In genomic region chr10:75789841-75790240, GRCm38 (mm10) we compare ENCODE assay signal across 19 mouse cellular contexts. TPM values are rescaled to one million over a fixed set of nuclear protein-coding genes. Genes with fewer than 3 reads are reported as not detected.
DNase-seq lines count a peak whose midpoint lies in the region; ATAC-seq and TF ChIP-seq lines count a peak whose summit lies in the region.
"Had no signal": no experiment of that assay in that cellular context is flagged by ENCODE, and none has a peak within 500 bp of the region (broad histone marks: within the 10 kb centered on the region; RNA-seq: fewer than 3 reads in every experiment).

No protein-coding gene starts in this region.

- H3K4me2 ChIP-seq in liver, postnatal 0 days (ENCODE audit: low read depth, low read length): no peak overlapping the region

- no peak overlapping the region for H3K9ac ChIP-seq in liver, postnatal 0 days (replicated peaks)

- H3K9me3 ChIP-seq in liver, postnatal 0 days (ENCODE audit: low read length): no peaks in the 10 kb centered on the region

- 54% methylated on average over 5 of the region's 5 CpGs for WGBS in liver, postnatal 0 days (ENCODE audit: insufficient replicate concordance)

- DNase-seq in kidney, adult 8-10 months: peak; percentile 81 to 85
- DNase-seq in kidney, postnatal 25 days: peak; percentile 71 to 89
- peak; percentile 48 for DNase-seq in liver, postnatal 0 days
- DNase-seq in yolk sac, embryonic 10.5 days (ENCODE audit: low spot score): peak; percentile 81
- DNase-seq in spleen, adult 12 weeks (ENCODE audit: low spot score): no peak
- no peak for DNase-seq in spleen, postnatal 14 days (ENCODE audit: low spot score in 2 of 2)
- DNase-seq: cerebellum, postnatal 25 days; left cerebral cortex, postnatal 4 days; retina, postnatal 1 day had no signal

- ATAC-seq in liver, postnatal 0 days: peak; percentile 97
- no peak for ATAC-seq in megakaryocyte progenitor cell, adult 5-6 weeks (replicated peaks; ENCODE audit: poor library complexity)
- ATAC-seq: hindbrain, embryonic 16.5 days had no signal

- H3K36me3 ChIP-seq in liver, postnatal 0 days (replicated peaks; ENCODE audit: insufficient read depth, low read length): no peaks in the 10 kb centered on the region

- no peak overlapping the region for H3K4me3 ChIP-seq in liver, postnatal 0 days (ENCODE audit: low read depth, low read length)

- peaks cover 9% of the 10 kb centered on the region for H3K4me1 ChIP-seq in liver, postnatal 0 days (ENCODE audit: insufficient read depth)

- no peak for TF ChIP-seq CTCF in liver, postnatal 0 days (IDR thresholded peaks at IDR 0.05; ENCODE audit: low read depth)

- TF ChIP-seq EP300 in liver, postnatal 0 days (IDR thresholded peaks at IDR 0.05; ENCODE audit: low read depth): no peak

- peak overlapping the region; percentile 76 for H3K27ac ChIP-seq in liver, postnatal 0 days (ENCODE audit: low read depth)
- H3K27ac ChIP-seq: macrophage had no signal

- H3K27me3 ChIP-seq in liver, postnatal 0 days (ENCODE audit: insufficient read depth, low read length): no peaks in the 10 kb centered on the region
- H3K27me3 ChIP-seq: CH12.LX had no signal

RNA-seq across cellular contexts. Expression of gene Gstt1, which starts 8.5 kb away (rescaled TPM):
- polyA plus RNA-seq in liver, postnatal 0 days (2015; fragmentation: Nextera tagmentation; extraction: Ambion mirVana): 77.5 and 78.5 TPM in 2 replicates
- total RNA-seq in megakaryocyte progenitor cell, adult 5-6 weeks (2015): not detected in 2 replicates
- total RNA-seq in megakaryocyte progenitor cell, adult 5-6 weeks (2017): 2.3 TPM in 1 of 2 replicates, not detected in the other
- total RNA-seq: monocyte, adult 5-6 weeks had no signal

RNA-seq across cellular contexts. Expression of gene Gstt3, which starts 8.6 kb away (rescaled TPM):
- 32.6 and 39.3 TPM in 2 replicates for polyA plus RNA-seq in liver, postnatal 0 days (2015; fragmentation: Nextera tagmentation; extraction: Ambion mirVana)
- 4.9 and 5.5 TPM in 2 replicates for total RNA-seq in megakaryocyte progenitor cell, adult 5-6 weeks (2015)
- total RNA-seq in megakaryocyte progenitor cell, adult 5-6 weeks (2017): 3.2 and 4.7 TPM in 2 replicates
- polyA plus RNA-seq: neural tube, embryonic 14.5 days had no signal

RNA-seq across cellular contexts. Expression of gene Gm20441, which starts 9.1 kb away (rescaled TPM):
- 0.24 TPM in 1 of 2 replicates, not detected in the other for polyA plus RNA-seq in liver, postnatal 0 days (2015; fragmentation: Nextera tagmentation; extraction: Ambion mirVana)
- not detected in 2 replicates for total RNA-seq in megakaryocyte progenitor cell, adult 5-6 weeks (2015)
- total RNA-seq in megakaryocyte progenitor cell, adult 5-6 weeks (2017): not detected in 2 replicates
- total RNA-seq: layer of hippocampus, postnatal 14 days; left cerebral cortex, postnatal 4 days; monocyte, adult 5-6 weeks had no signal
- polyA plus RNA-seq: embryonic facial prominence, embryonic 11.5 days; heart, embryonic 16.5 days; macrophage; neural tube, embryonic 14.5 days; thymus, postnatal 0 days had no signal

RNA-seq across cellular contexts. Expression of gene Ddt, which starts 16.6 kb away (rescaled TPM):
- polyA plus RNA-seq in liver, postnatal 0 days (2015; fragmentation: Nextera tagmentation; extraction: Ambion mirVana): 739 and 838 TPM in 2 replicates
- total RNA-seq in megakaryocyte progenitor cell, adult 5-6 weeks (2015): 51.7 and 60.3 TPM in 2 replicates
- 54.4 and 60.1 TPM in 2 replicates for total RNA-seq in megakaryocyte progenitor cell, adult 5-6 weeks (2017)

RNA-seq across cellular contexts. Expression of gene Cabin1, which starts 25.7 kb away (rescaled TPM):
- polyA plus RNA-seq in liver, postnatal 0 days (2015; fragmentation: Nextera tagmentation; extraction: Ambion mirVana): 8.2 and 9.1 TPM in 2 replicates
- 32.0 and 36.5 TPM in 2 replicates for total RNA-seq in megakaryocyte progenitor cell, adult 5-6 weeks (2015)
- total RNA-seq in megakaryocyte progenitor cell, adult 5-6 weeks (2017): 29.6 and 37.8 TPM in 2 replicates

Comparison
In these comparisons a context has a peak if more than half of its experiments do, and no peak if none do; other contexts are left out.
1. DNase-seq: peak in kidney, adult 8-10 months (2 of 2), kidney, postnatal 25 days (2 of 2), liver, postnatal 0 days (single experiment) and yolk sac, embryonic 10.5 days (single experiment); none in spleen, adult 12 weeks (single experiment) and spleen, postnatal 14 days (0 of 2).